Mouse (Mus musculus): Measurements from ENCODE around the gene Thada.
A peak's percentile ranks its signal among the peaks of the same experiment; 100 is the strongest.
"Not testable (repeated sequence)": the region's sequence is repeated elsewhere in the genome, so short reads cannot be mapped to it uniquely, and the experiment has no call there.

The Thada gene

GRCm38 (mm10) chr17:84340574-84340973 is 125.4 kb downstream of the Thada start:
- no peak for DNase-seq

GRCm38 (mm10) chr17:84335996-84336395 is 130.0 kb downstream of the Thada start:
- no peak for DNase-seq

- no peak for DNase-seq
These were observed 130.9 kb downstream of the Thada start for GRCm38 (mm10) chr17:84335076-84335475.

DNA sequence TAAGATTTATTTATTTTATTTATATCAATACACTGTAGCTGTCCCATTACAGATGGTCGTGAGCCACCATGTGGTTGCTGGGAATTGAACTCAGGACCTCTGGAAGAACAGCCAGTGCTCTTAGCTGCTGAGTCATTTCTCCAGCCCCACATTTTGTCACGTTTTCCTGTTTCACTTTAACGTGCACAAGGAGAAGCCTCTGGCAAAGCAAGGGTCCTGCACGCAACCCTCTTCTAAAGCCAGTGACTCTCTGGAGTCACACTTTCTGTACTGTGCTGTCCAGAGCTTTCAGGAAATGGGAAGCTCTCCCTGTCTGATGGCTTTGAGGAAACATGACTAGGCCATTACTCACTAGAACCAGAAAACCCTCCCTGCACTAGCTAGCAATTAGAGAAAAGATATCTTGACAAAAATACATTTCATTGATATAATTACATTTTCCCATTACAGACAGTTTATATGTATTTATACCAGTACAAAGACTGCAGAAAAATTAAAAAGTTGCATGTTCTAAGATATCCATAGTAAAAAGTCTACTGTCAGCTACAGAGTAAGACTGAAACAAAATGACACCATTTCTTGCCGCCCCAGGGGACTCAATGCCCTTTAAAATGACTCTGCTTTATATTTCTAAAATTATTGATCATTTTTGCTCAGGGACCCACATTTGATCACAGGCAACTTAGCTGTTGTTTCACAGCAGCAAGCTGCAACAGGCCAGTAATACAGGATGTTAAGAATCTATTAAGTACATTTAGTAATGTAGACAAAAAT is 131.6 kb downstream of the Thada start:
- no peak for DNase-seq

GRCm38 (mm10) chr17:84332940-84333339 is 133.1 kb downstream of the Thada start:
- no peak for DNase-seq

DNA sequence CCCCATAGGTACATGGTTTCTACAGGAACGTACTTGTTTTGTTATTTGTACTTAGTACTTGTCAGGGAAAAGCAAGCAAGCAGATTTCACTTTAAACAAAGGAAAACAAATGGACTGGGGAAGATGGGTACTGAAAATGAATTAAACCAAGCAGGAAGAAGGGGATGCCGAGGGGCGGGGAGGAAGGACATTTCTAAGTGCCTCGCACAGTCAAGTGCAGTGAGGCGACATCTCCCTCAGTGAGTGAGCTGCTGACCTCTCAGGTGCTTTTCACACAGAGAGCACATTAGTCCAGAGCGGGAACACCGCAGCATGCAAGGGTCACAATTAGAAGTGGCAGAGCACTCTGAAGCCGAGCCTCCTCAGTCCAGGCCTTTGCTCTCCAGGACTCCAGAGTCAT is 135.0 kb downstream of the Thada start:
- peak; percentile 47 to 51 for DNase-seq

DNA sequence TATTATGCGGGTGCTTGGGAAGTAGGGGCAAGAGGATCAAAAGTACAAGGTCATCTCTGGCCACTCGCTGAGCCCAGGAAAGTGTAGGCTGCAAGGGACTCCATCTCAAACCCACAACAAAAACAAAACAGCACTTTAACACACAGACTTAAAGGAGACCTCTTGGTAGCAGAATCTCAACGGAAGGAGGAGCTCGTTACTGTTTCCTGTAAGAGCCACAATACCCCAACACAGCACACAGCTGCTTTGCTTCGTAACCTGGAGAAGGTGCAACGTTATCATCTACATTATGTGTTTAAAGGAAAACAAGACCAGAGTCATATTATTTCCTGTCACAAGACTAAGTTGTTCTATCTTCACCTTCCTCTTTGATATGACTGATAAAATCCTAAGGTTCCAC is 135.5 kb downstream of the Thada start:
- peak in 1 of 2 experiments; percentile 58 for DNase-seq

DNA sequence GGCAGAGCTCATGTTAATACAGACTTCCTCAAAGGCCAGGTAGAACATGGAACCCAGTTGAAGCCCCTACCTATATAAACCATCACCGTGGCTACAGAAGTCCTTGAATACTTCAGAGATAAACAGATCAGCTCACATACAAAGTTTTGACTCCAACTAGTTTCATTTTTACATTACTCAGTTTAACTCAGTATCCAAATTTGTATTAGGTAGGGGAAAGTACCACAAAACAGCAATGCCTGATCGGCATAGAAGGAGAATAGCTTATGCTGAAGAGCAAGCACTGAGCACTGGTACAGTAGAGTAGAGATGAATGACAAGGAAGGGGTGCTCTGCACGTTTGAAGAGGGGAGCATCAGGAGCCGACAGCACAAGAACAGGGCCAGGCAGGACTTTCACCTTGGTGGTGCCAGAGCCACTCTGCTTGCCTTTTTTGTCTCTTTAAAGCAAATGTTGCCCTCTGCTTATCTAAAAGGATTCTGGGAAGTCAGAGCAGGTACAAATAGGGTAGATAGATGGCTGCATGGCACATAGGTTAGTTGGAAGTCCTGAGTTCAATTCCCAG is 136.0 kb downstream of the Thada start:
- DNase-seq, result peak; percentile 36 to 44

DNA sequence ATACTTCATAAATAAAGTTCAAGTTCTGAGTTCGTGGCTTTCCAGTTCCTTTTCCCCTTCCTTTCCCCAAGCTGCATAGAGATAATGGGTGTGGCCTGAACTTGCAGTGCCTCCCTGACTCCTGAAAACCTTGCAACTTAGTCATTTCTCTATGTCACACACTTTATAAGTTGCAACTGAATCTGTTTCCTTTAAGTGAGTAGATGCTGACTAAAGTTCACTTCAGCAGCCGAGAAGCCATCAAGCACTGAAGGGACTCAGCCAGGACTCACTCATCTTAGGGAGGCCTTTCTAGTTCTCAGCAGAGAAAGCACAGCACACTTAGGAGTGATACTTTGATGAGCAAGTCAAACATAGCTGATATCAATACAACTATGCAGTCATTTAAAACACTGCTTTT is 137.5 kb downstream of the Thada start:
- DNase-seq, result no peak

DNA sequence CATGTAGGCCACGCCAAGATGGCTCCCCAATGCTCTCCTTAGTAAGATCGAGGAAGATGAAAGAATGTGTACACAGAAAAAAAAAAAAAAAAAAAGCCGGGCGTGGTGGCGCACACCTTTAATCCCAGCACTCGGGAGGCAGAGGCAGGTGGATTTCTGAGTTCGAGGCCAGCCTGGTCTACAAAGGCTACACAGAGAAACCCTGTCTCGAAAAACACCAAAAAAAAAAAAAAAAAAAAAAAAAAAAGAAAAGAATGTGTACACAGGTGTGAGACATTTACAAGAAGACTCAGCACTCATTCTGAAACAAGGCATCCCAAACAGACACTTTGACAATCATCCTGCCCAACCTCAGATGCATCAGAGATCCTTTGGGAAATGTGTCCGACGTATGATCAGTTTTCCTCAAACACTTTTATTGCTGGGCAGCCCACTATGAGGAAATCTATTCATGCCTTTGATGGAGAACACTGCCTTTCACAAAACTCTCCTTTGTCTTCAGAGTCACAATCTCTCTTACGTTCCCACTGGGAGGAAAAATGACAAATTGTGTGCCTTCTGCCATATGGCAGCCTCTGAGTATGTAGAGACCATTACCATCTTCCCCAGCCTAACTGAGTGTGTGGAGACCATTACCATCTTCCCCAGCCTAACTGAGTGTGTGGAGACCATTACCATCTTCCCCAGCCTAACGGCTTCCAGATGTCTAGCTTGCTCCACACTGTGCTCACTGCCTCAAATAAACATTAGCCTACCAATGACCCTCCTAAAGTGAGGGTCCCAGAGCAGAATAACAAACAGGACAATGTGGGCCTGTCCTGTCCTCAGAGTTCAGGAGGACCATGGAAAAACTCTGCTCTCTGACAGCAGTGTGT is 138.7 kb downstream of the Thada start:
- DNase-seq, result no peak

- DNase-seq, result no peak
These were observed 143.8 kb downstream of the Thada start for GRCm38 (mm10) chr17:84322176-84322575.

GRCm38 (mm10) chr17:84321351-84321750 is 144.7 kb downstream of the Thada start:
- no peak for DNase-seq

GRCm38 (mm10) chr17:84320576-84320975 is 145.4 kb downstream of the Thada start:
- no peak for DNase-seq

DNA sequence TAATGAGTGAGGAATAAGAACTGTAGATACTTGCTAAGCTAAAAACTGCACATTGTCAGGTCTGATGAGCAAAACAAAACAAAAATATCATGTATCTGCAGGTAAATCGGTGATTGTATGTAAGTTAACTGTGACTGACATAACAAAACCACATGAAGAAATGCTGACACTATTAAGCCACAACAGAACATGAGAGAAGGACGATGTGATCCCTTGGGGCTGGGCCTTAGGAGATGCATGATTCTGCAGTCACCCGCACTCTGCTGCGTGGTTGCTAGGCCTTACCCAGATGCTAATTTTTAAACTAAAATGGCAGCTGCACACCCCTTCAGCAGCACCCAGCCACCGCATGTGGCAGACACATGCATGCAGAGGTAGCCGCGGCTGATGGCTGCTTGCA is 151.7 kb downstream of the Thada start:
- no peak for DNase-seq

DNA sequence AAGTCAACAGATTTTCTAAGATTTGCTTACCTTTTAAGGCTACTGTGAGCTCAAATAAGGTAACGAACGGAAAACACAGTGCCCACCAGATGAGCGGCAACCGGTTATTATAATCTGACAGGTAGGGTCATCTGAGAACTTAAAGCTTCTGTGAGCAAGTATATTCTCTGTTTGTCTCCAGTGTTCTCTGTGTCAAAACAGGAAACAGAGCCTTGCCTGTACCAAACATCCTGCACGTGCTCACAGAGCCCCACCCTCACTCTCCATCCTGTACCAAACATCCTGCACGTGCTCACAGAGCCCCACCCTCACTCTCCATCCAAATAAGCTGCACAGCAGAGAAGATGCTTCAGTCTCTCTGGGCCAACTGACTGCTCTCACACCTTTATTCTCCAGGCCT is 152.5 kb downstream of the Thada start:
- DNase-seq, result peak; percentile 42 to 75

GRCm38 (mm10) chr17:84306151-84306550 is 159.9 kb downstream of the Thada start:
- peak; percentile 61 to 73 for DNase-seq

DNA sequence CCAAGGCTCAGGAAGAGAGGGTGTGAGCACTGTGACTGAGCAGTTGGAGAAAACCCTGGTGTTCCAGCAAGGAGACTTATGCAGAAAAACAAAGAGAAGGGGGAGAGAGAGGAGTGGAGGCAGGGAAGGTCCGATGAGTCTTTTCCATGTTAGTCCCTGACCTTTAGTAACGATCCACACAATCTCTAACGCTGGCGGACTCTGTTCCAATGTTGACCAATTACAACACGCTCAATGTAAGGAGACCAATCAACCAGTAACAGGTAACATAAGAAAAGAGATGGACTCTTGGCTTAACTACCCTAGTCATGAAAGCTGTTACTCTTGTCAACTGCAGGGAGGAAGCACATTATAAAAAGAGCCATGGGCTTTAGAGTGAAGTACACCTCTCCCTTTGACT is 160.9 kb downstream of the Thada start:
- DNase-seq, result no peak

DNA sequence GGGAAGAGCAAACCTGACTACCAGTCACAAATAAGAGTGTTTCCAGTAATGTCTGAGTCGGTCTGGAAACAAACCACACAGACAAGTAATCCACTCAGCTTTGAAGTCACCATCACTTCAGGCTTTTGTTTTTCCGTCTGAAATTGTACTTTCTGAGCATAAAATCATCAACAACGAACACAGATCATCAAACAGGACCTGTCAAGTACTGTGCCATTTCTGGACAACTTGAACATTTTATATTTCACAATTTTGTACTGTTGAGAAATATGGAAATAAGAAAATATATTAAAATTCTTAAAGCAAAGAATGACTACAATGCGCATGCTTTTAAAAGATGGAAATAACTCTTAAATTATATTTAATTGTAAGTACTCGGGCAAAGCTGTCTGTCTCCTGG is 161.9 kb downstream of the Thada start:
- no peak for DNase-seq

DNA sequence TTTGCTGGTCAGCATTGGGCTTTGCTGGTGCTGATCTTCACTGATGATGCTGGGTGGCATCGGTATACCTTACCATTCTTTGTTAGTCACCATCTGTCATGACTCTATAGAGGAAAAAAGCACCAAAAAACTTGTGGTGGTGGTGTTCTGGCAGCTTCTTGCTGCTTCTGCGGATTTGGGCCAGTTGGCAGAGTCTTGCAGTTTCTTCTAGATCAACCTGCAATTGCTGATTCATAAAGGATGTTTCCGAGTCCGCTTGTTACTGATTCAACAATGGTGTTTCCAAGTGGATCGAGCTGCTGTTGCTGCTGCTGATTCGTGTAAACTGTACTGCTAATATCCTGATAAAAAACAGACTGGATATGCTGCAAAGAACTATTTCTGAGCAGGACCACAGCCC is 168.0 kb downstream of the Thada start:
- DNase-seq, result no peak

GRCm38 (mm10) chr17:84293221-84293620 is 172.8 kb downstream of the Thada start:
- no peak for DNase-seq

GRCm38 (mm10) chr17:84291228-84291627 is 174.8 kb downstream of the Thada start:
- DNase-seq, result not testable (repeated sequence)

- DNase-seq, result no peak
These were observed 178.2 kb downstream of the Thada start for GRCm38 (mm10) chr17:84287675-84288420.

DNA sequence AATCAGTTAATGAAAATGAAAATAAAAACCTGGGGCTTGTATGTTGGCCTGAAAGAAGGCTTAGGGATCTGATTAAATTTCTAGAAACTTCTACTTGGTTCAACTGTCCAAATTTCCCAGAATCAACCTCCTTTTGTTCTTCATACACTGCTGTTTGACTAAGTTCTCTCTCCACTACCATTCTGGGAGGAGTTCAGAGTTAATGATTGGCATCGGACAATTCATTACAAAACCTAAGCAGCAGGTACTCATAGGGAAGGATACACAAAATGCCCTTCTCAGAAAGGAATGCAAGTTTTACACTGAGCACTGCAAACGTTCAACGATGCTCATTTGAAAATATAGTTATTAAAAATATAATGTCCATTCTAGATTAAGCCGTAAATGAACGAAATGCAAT is 179.5 kb downstream of the Thada start:
- no peak for DNase-seq

Data from thymus, postnatal 36 days (tissue).